Mouse (Mus musculus) layer of hippocampus, postnatal 25 days (tissue): ENCODE results near the gene Furin. TPM values are rescaled to one million over a fixed set of nuclear protein-coding genes. Genes with fewer than 3 reads are reported as not detected.

Experiments used
- DNase-seq, 2 experiments: peaks; one replicate each; pipeline ENCODE4 v3.0.0; 2022; ENCODE audit warnings: mixed read lengths in 2 of 2, low spot score in 1 of 2; ENCODE audit errors: extremely low spot score in 1 of 2
- total RNA-seq, 2 experiments: library from RNA; stranded (reverse); gene quantifications; 2 replicates each; pipeline ENCODE4 v1.2.3; 2021

The Furin gene
- total RNA-seq, 2 experiments from 2014 or later, result 39.6 to 42.3 TPM

DNA sequence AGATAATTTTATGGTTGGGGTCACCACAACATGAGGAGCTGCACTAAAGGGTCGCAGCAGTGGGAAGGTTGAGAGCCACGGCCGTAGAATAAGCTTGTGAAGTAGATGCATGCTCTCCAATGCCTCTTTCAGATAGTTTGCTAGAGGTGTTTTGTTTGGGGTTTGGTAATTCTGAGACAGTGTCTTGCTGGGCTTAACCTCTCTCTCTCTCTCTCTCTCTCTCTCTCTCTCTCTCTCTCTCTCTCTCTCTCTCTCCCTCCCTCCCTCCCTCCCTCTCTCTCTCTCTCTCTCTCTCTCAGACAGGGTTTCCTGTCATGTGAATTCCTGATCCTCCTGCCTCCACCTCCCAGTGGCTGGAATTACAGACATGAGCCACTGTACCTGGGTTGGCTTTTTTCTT, 30.5 kb downstream of the Furin start:
- no peak for DNase-seq

DNA sequence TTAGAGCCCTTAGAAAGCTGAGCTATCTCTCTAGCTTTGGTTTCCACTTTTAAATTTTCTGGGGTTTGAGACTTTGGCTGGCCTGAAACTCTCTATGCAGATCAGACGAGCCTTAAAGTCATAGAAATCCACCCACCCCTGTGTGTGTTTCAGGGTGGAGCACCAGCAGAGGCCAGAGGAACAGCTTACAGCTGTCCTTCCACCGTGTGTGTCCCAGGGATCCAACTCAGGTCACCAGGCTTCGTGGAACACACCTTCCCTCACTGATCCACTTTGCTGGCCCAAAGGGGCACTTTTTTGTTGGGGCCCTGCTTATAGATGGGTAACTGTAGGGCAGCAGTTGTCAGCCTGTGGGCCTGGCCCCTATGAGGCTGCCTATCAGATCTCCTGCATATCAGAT, 31.0 kb downstream of the Furin start:
- no peak for DNase-seq

DNA sequence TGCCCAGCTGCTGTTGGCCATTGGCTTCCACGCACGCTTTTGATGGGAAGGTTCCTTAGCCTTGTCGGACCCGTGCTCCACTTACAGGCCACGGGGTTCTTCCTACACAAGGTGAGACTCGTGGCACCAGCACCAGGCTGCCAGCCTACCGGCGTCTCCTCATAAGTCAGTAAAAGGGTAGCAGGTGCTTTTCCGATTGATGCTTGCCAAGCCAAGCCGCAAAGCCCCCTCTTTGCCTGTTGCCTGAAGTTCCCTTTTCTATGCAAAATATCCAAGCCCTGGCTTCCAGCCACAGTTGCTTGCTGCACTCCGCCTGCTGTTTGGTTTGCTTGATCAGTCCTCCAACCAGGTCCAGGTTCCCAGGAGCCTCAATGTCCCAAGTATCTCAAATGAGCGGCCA, 31.4 kb downstream of the Furin start:
- no peak for DNase-seq

DNA sequence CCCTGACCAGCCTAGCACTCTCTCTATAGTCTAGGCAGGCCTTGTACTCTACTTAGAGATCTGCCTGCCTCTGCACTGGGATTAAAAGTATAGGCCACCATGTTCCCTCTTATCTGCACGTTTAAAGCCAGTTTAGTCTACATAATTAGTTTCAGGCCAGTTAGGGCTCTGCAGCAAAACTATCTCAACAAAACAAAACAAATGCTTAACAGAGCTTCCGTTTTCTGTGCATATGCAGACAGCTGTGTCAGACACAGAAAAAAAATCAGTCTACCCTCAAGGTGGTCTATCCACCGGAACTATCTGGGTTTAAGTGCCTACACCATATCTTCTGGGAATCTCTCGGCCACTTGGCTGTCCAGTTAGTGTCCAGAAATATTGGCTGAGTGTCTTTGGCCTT, 31.9 kb downstream of the Furin start:
- no peak for DNase-seq

DNA sequence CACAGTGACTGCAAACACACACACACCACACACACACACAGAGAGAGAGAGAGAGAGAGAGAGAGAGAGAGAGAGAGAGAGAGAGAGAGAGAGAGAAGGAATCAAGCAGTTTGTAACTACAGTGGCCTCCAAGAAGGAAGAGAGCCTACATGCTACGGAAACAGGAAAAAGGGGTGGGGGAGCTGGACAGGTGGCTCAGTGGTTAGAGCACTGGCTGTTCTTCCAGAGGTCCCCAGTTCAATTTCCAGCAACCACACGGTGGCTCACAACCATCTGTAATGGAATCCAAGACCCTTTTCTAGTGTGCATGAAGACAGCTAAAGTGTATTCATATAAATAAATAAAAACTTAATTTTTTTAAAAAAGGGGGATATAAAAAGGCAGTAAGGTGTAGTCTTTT, 32.6 kb downstream of the Furin start:
- no peak for DNase-seq

DNA sequence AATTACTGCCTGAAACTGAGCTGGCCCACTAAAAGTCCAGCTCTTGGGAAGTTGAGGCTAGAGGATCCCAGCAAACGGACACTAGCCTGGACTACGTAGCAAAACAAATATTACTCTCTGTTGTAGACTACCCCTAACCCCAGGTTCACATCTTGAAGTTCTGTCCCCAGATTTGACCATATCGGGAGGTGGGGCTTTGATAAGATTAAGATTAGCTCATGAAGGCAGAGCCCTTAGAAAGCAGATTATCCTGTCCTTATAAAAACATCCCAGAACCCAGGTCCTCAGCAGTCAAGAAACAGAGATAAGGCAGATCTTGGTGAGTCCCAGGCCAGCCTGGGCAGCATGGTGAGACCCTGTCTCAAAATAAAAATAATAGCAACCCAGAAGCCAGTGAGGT, 33.1 kb downstream of the Furin start:
- DNase-seq, result no peak

DNA sequence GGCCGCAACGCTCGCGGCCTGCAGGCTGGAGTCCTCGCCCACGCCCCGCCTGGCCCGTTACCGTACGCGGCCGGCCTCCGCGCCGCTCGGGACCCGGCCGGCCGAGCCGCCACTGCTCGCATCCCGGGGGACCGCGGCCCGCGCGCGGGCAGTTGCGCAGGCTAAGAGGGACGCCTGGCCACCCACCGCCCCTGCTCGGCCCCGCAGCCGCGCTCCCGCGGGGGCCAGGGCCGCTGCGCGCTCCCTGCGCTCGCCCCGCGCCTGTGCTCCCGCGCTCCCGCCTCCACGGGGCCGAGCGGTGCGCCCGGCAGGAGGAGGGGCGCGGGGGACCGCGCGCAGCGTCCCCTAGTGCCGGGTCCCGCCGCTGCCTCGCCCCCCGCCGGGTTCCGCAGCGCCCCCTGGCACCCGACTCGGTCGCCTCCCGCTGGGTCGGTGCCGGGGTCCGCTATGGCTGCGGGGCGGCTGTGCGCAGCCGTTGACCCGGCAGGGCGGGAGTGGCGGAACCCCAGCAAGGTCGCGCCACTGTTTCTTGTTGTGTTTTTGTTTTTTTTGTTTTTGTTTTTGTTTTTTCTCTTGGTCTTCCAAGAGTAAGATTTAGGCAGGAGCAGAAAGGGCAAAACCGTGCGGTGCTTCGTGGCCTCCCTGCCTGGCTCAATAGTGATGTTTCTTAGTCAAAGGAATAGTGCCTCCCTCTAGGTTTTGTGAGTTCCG, 34.0 kb downstream of the Furin start, which contains the start of gene Man2a2:
TSS of gene Man2a2 (minus strand) at position 335 of the 711 bp plus-strand sequence.
- peak; percentile 72 to 75 for DNase-seq

DNA sequence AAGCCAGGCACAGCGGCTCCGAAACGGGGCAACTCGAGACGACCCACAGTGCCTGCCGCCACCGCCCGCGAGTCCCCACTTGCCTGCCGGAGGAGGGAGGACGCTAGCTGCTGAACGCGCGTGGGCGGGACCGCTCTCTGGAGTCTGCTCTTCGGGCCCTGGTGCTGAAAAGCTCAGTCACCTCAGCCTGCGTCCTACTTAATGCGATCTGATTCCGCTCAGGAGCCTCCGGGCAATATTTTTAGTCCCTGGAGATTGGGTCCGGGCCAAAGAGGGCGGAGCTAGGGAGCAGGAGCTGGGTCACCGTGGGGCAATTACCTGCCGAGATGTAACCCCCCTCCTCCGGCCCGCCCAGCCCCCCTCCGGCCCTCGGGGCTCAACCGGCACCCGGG, 34.6 kb downstream of the Furin start:
- peak; percentile 71 to 74 for DNase-seq

DNA sequence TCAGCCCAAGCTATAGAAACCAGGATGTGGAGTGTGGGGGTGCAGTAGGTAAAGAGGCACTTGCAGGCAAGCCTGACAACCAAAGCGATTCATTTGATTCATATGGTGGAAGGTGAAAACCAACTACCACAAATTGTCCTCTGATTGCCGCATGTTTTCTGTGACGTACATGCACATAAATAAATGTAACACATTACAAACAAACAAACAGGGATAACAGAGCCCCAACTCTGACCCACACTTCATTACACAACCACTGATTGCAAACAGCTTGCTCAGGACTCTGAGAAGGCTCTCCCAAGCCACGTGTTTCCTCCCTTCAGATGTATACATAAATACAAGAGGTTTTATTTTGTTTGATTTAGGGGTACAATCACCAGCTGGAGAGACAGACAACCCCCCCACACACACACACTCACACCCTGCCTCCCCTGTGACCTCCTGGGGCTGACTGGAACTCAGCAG, 35.2 kb downstream of the Furin start:
- DNase-seq, result no peak

DNA sequence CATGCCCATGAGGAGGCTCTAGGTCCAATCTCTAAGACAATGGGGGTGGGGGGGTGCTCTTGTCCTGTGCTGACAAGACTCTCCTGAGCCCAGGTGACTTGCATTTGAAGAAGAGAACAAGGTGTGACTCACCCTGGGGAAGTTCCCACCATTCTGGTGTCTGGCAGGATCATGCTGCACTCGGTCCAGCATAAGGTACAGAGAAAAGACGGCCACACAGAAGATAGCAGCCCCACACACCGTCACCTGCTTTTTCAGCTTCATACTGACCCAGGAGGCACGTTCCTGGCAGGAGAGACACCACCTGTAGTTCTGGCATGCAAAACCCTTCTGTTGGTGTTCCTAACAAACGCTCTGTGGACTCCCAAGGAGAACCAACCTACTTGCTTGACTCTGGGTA, 35.8 kb downstream of the Furin start:
- DNase-seq, result no peak

DNA sequence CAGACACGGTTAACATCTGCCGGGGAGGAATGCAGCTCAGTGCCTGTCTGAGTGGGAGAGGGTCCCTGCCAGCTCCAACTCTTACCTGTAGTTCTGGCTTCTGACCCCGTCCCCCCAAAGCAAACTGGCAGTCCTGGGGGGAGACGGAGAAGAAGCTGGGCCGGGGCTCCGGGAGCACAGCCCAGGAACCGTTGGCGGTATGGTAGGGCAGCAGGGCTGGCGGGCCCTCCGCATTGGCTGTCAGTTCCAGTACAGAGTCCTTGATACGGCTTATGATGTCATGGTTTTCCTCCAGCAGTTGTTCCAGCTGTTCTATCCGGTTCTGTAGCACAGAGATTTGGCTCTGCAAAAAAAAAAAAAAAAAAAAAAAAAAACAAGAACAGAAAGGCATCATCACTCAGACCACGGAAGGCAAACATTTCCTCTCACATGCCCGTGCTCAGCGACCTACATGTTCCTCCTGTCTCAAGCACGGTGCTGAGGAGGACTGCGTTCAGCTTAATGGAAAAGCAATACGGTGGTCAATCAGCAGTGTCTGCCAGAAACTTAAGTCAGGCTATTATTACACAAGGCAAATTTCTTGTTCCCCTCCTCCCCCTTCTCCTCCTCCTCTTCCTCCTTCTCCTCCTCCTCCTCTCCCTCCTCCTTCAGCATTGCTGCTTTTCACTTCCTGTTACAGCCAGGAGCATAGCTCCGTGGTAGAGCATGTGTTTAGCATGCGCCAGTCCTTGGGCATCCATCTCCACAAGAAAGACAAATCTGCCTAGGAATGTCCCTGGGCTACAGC, 36.4 kb downstream of the Furin start:
- DNase-seq, result no peak

DNA sequence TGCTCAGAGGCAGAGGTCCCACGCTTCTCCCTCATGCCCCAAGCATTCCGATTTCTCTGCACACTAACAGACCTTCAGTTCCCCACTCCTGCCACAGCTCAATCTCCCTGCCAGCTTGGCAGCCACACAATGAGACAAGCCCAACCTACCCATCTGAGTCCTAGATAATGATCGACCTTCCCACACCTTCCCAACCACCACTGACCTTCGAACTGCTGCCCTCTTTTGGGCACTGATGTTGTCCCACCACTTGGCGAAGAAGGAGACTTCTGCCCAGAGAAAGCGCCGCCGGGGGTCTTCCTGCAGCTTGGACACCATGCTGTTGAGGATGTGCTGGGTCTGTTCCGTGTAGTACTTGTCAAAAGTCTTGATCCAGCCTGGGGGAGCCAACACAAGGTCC, 37.2 kb downstream of the Furin start:
- no peak for DNase-seq

DNA sequence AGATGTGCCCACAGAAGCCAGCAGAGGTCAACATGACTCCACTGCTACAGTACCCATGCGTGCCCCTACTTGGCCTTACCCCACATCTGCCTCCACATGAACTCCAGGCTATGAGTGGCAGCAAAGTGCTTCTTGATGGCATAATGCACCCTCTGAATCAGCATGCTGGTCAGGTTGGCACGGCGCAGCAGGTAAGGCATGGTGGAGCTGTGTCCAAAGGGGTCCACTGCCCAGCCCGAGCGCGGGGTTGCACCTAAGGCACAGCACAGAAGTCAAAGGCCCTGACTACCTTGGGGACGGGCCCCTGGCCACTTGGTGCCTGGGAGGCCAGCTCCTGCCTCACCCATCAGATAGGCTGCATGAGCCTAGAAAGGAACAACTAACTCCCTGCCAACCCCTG, 38.0 kb downstream of the Furin start:
- DNase-seq, result no peak

DNA sequence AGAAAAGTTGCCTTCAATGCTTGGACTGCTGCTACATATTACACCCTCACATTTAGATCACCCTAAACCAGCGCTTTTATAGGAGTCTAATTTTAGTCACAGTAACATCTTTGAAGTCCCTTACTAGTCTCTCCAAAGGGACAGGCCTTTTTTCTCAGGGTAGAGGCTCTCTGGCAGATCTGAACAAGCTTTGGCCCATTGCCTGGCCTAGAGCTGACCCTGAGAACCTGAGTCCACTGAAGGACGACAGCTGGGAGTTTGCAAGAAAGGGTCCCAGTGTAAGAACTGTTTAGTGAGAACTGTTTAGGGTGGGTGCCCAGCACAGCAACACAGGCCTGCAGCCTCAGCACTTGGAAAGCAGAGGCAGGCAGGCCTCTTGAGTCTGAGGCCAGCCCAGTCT, 39.5 kb downstream of the Furin start:
- no peak for DNase-seq

DNA sequence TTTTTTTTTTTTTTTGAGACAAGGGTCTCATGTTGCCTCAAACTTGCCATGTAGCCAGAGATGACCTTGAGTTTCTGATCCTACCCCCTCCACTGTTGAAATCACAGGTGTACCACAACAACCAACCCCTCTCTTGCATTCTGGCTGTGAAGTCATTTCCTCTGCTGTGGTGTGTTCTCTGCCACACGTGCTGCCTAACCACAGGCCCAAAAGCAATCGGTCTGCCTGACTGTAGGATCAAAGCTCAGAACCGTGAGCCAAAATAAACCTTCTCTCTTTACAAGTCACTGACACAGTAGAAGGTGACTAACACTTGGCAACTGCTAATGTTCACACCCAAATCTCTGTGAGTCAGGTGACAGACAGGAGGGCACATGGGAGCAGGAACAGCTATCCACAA, 44.8 kb downstream of the Furin start:
- DNase-seq, result no peak

DNA sequence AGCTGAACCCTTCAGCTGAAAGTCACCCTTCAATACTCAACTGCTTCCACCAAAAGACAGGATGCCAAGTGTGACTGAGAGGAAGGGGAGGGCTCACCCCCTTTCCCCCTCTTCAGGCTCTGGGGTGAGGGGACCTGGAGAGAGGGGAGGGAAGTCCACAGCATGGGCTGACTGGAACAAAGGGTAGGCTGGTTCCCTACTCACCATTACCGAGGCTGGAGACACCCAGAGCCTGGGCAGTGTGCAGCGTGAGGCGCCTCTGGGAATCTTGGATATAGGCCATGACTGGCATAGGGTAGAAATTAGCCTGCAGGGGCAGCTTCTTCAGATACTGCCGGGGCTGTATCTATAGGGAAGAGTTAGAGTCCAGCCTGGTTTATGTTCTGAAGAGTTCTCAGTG, 47.2 kb downstream of the Furin start:
- no peak for DNase-seq

DNA sequence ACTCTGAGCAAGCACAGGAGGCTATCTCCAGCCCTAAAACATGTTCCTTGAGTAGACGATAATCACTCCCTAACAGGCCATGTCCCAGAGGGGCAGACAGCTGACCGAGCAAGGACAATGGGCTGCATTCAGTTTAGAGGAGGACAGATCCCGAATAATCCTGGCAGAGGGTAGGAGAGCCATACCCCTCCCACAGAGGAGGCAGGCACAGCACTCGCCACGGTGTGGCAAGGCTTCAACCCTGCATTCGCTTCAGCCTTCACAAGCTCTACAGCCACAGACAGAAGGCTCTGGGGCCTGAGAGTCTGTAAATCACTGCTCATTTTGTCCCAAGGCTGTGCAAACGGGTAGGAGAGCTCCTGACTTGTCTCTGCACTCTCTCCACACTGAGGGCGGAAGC, 48.1 kb downstream of the Furin start:
- no peak for DNase-seq

DNA sequence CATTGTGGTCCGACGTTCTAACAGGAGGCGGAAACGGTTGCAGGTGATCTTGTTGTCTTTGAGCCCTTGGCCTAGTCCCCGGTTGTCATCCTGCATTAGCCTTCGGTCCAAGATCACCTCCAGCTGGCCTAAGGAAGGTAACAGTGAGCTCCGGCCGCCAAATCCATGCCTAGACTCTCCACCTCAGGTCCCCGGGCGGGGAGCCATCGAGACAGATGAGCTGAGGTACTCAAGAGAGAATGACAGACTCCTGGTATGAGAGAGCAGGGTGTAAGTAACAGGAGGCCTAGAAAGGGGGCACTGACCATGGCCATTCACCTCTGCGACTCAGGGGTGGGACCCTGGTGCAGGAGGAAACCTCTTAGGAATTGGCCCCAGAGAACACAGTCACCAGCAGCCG, 48.9 kb downstream of the Furin start:
- no peak for DNase-seq

DNA sequence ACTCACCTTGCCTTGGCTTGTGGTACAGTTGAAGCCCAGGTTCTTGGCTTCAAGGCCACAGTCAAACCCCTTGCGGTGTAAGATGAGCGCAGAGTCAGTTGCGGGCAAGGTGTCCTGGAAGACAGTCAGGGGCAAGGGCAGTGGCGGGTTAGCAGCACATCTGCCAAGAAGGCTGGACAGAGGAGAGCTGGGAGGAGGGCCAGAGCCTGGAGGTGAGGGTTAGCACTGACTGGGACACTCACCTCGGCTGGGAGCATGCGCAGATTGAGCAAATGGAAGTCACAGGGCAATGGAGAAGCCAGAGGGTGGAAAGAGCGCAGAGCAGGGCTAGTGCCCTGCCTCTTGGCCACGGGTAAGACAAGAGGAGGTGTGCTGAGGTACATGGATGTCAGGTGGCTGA, 52.3 kb downstream of the Furin start:
- DNase-seq, result no peak

DNA sequence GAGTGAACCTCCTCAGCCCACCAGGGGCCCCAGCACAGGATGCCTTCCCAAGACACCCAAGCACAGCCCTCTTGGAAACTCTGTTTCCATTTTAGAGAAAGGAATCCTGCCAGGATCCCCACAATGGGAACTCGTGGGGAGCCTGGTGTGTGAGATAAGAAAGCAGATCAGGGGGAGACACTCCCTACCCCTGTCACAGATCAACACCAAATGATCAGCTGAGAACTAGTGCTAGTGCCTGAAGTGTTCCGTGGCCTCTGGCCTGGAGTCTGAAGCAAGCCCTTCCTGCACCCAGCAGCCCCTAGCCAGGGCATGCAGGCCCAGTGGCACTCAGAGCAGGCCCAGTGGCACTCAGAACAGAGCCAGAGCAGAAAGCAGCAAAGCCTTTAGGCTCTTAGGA, 54.4 kb downstream of the Furin start:
- DNase-seq, result no peak

DNA sequence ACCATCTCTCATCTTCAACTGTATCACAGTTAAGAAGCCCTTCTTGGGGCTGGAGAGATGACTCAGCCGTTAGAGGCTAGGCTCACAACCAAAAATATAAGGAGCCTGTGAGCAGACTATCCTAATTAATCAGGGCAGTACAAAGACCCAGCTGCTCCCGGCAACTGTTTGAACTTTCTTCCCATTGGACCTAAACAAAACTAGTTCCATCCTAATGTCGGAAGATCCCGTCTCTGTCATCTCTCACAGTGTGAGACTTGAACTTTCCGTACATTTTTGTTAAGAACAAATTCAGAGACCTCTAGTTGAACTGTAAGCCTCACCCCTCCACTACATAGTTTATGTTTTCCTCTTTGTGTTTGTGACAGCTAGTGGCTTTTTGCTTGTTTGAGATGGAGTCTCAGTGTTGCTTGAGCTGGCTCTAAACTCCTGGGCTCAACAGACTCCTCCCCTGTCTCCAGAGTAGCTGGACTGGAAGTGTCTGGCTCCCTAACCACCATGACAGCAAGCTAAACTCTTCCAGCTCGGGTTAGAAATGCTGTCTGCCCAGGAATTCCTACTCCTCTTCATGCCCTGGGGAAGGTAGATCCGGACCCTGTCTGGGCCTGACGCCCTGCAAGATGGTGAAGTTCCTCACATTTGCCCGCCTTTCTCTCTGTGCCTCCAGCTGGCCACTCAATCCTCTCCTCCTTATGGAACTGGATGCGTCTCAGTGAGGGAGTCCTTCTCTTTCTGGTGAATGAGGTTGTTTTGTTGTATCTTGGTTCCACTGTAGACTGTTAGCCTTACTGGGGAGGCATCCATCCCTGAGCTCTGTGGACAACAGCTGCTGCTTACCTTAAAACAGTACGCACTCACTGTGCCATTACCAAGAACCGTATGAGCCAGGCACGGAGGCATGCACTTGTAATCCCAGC, 57.3 kb downstream of the Furin start:
- DNase-seq, result no peak
